Mouse (Mus musculus) T-helper 17 cell (primary cell): ENCODE results near the gene Cd8a.
"Not testable (repeated sequence)": the region's sequence is repeated elsewhere in the genome, so short reads cannot be mapped to it uniquely, and the experiment has no call there.

ENCODE experiments used
- in situ Hi-C, 2 experiments: fragments of 300-600 bp; cut with MboI, MseI; formaldehyde crosslinking; loops; 1 replicate in 1 of 2; 2 replicates in 1 of 2; pipeline ENCODE4 v1.15.1; 2025; ENCODE audit warnings: high pct_unique_total_duplicates in 2 of 2

Cd8a gene

GRCm38 (mm10) chr6:71373249-71373775 lies at the start of gene Cd8a:
TSS of gene Cd8a (plus strand) at chr6:71373427.
- in situ Hi-C loops: no loop called here

GRCm38 (mm10) chr6:71324816-71325215 lies 48.4 kb upstream of the Cd8a start:
- in situ Hi-C loops: no loop called here

GRCm38 (mm10) chr6:71329881-71330280 lies 43.3 kb upstream of the Cd8a start:
- in situ Hi-C loops: no loop called here

GRCm38 (mm10) chr6:71330486-71330885 lies 42.7 kb upstream of the Cd8a start:
- in situ Hi-C loops: no loop called here

- in situ Hi-C loops: not testable (repeated sequence)
Observed at GRCm38 (mm10) chr6:71331491-71331890, 41.7 kb upstream of the Cd8a start.

GRCm38 (mm10) chr6:71332236-71332965 lies 40.8 kb upstream of the Cd8a start:
- in situ Hi-C loops: no loop called here

- in situ Hi-C loops: no loop called here
Observed at GRCm38 (mm10) chr6:71333031-71333430, 40.2 kb upstream of the Cd8a start.

GRCm38 (mm10) chr6:71333578-71334273 lies 39.5 kb upstream of the Cd8a start:
- in situ Hi-C loops: no loop called here

GRCm38 (mm10) chr6:71337666-71338065 lies 35.6 kb upstream of the Cd8a start:
- in situ Hi-C loops: no loop called here

- in situ Hi-C loops: no loop called here
Observed at GRCm38 (mm10) chr6:71338941-71339340, 34.3 kb upstream of the Cd8a start.

GRCm38 (mm10) chr6:71339351-71339750 lies 33.9 kb upstream of the Cd8a start:
- in situ Hi-C loops: no loop called here

- in situ Hi-C loops: no loop called here
Observed at GRCm38 (mm10) chr6:71341179-71341578, 32.0 kb upstream of the Cd8a start.

GRCm38 (mm10) chr6:71348006-71348405 lies 25.2 kb upstream of the Cd8a start:
- in situ Hi-C loops: no loop called here

GRCm38 (mm10) chr6:71351201-71351600 lies 22.0 kb upstream of the Cd8a start:
- in situ Hi-C loops: loop anchor here in 1 of 2 experiments (10.0 kb wide), 1 partner anchor 774 kb away; no protein-coding TSS in a partner anchor

GRCm38 (mm10) chr6:71352201-71352600 lies 21.0 kb upstream of the Cd8a start:
- in situ Hi-C loops: loop anchor here in 1 of 2 experiments (10.0 kb wide), 1 partner anchor 773 kb away; no protein-coding TSS in a partner anchor

- in situ Hi-C loops: loop anchor here in 1 of 2 experiments (10.0 kb wide), 1 partner anchor 772 kb away; no protein-coding TSS in a partner anchor
Observed at GRCm38 (mm10) chr6:71352866-71353427, 20.3 kb upstream of the Cd8a start.

- in situ Hi-C loops: loop anchor here in 1 of 2 experiments (10.0 kb wide), 1 partner anchor 771 kb away; no protein-coding TSS in a partner anchor
Observed at GRCm38 (mm10) chr6:71353722-71354121, 19.5 kb upstream of the Cd8a start.

- in situ Hi-C loops: loop anchor here in 1 of 2 experiments (10.0 kb wide), 1 partner anchor 767 kb away; no protein-coding TSS in a partner anchor
Observed at GRCm38 (mm10) chr6:71357493-71357892, 15.7 kb upstream of the Cd8a start.

- in situ Hi-C loops: no loop called here
Observed at GRCm38 (mm10) chr6:71360221-71360620, 13.0 kb upstream of the Cd8a start.

GRCm38 (mm10) chr6:71360751-71361150 lies 12.5 kb upstream of the Cd8a start:
- in situ Hi-C loops: no loop called here

GRCm38 (mm10) chr6:71361156-71361670 lies 12.0 kb upstream of the Cd8a start:
- in situ Hi-C loops: no loop called here

GRCm38 (mm10) chr6:71363995-71364394 lies 9.2 kb upstream of the Cd8a start:
- in situ Hi-C loops: no loop called here
